Mouse (Mus musculus) T-cell, adult 2 months (primary cell): Measurements from ENCODE around the gene Sspo.

ENCODE experiments used
- DNase-seq: peaks from one replicate; pipeline ENCODE4 v3.0.0; 2022; ENCODE audit warnings: low spot score

Gene Sspo

DNA sequence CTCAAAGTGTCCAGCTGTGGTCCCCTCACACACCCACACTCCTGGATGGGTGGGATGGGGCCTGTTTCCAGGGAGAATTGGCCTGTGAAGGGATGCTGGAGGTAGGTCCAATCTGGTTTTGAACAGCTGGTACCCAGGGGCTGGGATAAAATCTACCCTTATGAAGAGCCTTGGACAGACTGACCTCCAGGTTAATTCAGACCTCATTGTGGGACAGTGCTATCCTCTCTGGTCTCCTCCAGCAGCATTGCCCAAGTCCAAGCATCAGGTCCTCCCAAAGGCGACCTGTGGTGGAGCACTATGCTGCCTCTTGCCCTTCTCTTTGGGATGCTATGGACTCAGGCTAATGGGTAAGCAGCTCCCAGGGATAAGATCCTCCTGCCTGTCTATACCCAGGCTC lies at the start of gene Sspo:
Gene Sspo, plus strand, starts transcription at position 301 of the 400 bp plus-strand sequence.
- DNase-seq, result no peak

DNA sequence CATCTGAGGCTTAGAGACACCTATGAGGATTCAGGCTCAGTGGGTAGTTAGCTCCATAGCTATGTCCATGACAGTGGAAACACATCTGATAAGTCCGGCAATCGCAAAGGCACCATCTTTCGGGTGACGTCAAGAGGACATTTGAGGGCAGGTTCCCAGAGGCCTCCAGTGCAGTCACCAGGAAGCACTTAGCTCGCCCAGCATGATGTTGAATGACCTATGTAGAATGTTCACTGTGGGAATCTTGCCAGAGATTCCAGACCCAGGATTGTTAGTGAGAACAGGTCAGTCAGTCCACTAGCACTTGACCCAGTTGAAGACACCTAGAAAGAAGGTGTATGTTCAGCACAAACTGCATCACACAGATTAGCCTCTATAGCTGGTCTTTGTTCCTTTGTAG lies 48.1 kb upstream of the Sspo start:
- no peak for DNase-seq

- DNase-seq, result no peak
Observed at GRCm38 (mm10) chr6:48404071-48404470, 44.0 kb upstream of the Sspo start.

DNA sequence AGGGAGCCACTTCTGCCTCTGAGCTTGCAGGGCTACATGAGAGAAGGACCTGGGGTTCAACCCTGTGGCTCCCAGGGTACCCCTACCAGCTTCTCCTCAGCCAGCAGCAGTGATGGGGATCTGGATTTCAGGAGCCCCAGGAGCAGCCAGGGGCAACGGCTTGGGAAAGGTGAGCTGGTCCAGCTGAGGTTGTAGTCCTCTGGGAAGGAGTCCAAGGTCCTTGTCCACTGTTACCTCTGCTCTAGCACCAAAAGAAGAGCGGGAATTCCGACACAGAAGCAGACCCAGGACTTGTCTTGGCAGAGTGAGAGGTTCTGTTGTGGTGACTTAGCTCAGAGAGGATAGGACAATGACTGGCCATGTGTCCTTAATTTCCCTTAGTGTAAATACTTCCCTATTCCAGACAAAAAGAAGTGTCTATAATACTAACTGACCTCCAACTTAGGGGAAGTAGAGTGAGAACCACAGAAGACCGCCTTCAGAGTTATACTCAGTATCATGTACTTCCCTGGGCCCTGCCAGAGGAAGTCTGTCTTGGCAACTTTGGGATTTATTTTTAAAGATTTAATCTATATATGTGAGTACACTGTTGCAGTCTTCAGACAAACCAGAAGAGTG lies 38.2 kb upstream of the Sspo start:
- no peak for DNase-seq

- DNase-seq, result no peak
Observed at GRCm38 (mm10) chr6:48410551-48410950, 37.5 kb upstream of the Sspo start.

- DNase-seq, result no peak
Observed at GRCm38 (mm10) chr6:48411193-48412092, 36.6 kb upstream of the Sspo start.

- no peak for DNase-seq
Observed at GRCm38 (mm10) chr6:48412147-48412546, 35.9 kb upstream of the Sspo start.

DNA sequence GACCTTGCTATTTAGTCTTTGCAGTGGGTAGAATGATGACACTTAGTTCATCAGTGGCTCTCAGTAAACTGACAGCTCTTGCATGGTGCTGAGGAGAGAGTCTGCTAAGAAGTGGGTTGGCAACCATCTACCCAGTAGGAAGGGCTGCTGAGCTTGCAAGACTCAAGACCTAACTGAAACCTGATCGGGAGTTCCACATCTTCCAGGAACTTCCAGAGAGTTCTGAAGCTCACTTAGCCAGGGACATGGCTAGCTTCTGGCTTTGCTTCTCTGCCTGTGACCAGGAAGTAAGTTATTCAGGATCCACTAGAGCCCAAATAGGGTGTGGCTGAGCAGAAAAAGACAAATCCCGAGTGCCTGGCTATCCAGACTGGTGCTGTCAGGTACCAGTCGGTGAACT lies 35.4 kb upstream of the Sspo start:
- no peak for DNase-seq

DNA sequence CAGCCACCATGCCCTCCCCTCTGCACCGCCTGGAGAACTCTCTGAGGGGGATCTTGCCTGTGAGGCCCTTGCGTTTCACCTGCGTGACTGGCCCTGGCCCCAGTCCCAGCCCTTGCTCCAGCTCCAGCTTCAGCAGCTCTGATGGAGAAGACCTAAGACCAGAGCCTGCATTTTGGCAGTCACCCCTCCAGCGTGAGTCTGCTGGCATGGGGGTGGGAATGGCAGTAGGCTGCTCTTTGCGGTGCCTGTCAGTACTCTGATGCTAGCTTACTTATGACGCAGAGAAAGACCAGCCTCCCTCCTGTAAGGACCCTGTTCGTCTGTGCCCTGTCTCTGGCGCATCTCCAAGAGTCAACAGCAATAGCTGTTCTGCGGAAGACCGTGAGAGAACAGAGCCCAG lies 34.9 kb upstream of the Sspo start:
- DNase-seq, result no peak

DNA sequence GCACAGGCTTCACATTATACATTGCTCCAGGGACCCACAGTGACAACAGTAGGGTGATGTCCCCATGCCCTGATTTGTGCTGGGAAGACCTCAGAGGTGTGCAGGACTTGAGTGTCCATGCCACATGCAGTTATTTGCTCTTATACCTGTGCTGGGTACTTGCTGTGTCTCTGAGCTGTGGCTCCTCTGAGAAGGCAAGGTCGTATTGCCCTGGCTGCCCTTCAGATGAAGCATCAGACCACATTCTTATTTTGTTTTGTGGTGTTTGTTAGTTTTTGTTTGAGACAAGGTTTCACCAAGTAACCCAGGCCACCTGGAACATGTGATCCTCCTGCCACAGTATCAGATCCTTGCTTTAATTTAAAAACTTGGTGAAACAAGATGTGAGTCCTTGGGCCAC lies 33.1 kb upstream of the Sspo start:
- no peak for DNase-seq

DNA sequence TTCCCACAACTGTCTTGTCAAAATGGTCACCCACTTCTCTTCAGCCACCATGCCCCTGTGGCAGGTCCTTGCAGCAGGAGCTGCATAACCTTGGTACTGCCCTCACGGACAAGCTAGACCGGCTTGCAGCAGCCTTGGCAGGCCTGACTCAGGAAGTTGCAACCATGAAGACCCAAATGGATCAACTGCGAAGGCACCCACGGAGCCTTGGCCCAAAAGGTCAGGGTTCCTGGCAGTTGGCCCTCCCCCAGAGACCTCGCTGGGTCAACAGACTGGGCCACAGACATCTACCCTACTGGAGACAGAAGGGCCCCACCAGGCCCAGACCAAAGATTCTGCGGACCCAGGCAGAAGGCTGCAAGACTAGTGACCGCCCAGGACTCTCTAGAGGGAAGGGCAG lies 32.4 kb upstream of the Sspo start:
- DNase-seq, result no peak

DNA sequence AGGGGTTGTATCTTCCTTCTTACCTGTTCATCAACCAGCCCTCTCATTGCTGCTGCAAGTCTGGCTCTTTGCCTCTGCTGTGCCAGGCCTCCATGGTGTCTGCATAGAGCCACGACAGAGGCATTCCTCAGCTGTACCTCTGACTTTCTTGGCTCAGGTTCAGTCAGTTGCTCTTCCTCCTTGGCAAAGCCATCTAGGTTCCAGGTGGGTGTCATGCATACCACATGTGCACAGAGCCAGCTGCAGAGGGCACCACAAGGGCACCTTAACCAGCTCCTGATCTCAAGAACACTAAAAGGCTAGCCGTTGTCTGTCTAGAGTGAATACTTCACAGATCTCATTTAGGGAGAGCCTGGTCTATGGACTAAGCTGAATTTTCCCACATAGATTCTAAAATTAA lies 31.5 kb upstream of the Sspo start:
- DNase-seq, result no peak

DNA sequence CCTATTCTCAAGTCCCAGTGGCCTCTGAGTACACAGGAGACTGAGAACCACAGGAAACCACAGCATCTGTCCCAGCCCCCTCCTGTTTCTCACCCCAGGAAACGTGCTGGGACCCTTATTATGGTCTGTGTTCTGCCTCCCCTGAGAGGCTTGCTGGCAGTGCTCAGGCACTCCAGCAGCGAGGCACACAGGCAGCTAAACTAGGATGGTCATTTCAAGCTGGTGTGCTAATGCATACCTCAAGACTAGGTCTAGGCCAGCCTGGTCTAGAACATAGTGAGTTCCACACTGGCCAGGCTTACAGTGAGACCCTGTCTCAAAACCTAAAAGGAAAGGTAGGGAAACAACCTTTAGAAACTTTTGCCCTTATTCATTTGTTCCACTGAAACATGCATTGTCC lies 27.4 kb upstream of the Sspo start:
- DNase-seq, result no peak

DNA sequence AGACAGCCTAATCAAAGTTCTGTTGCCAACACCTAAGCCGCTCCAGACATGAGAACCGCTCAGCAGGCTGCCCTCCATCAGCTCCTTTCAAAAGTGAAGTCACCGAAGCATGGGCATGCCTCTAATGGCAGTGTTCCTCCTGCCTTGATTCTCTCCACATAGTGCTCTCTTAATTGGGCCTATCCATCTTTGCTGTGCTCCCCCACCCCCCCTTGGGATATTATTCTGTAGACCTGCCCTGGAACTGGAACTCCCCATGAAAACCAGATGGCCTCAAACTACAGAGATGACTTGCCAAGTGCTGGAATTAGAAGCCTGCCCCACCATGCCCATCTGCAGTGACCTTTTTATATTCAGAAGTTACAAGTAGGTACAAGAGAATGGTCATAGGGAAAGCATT lies 24.7 kb upstream of the Sspo start:
- DNase-seq, result no peak

DNA sequence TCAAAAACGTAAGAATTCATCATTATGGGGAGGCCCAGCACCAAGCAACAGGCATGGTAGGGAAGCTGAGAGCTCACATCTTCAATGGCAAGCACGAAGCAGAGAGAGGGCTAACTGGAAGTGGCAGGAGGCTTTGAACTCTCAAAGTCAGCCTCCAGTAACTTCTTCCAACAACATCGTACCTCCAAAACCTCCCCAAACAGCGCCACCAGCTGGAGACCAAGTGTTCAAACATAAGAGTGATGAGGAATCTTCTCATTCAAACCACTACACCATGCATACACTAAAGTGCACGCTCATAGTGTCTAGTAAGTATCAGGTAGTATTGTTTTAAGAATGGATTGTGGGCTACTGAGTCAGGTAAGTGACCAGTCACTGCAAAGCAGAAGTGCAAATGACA lies 24.0 kb upstream of the Sspo start:
- DNase-seq, result no peak

DNA sequence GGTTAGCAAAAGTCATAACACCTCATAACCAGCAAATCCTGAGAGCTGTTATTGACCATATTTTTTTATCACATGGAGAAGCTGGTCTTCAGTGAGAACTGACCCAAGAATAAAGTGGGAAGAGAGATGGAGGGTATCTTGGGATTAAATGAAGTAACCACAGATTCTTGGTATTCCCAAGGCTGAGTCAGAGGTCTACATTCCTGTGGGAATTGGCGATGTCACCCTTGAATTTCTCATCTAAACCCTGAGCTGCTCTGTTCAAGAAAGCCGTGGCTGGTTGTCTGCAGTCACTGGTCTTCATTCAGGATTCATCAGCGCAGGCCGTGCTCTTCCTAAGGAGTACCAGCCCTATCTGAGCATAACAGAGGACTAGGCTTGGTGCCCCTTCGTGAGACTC lies 21.1 kb upstream of the Sspo start:
- no peak for DNase-seq

- no peak for DNase-seq
Observed at GRCm38 (mm10) chr6:48428769-48429557, 19.1 kb upstream of the Sspo start.

DNA sequence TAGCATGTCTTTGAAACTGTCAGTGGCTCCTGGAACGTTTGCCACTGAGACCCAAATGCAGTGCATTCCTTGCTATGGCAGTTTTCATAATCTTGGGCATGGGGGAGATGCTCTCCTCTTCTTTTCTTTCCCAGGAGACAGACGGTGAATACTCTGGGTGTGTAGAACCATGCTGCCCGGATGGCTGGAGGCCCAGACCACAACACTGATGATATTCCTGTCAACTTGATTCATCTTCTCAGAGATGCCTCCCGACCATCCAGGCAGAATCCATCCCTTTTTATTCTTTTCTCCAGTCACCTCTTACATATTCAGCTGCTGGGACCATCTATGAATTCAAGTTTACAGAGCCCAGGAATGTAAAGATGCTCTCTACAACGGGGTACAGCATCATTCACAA lies 17.3 kb upstream of the Sspo start:
- no peak for DNase-seq

GRCm38 (mm10) chr6:48432893-48433816 lies 14.9 kb upstream of the Sspo start:
- DNase-seq, result no peak

DNA sequence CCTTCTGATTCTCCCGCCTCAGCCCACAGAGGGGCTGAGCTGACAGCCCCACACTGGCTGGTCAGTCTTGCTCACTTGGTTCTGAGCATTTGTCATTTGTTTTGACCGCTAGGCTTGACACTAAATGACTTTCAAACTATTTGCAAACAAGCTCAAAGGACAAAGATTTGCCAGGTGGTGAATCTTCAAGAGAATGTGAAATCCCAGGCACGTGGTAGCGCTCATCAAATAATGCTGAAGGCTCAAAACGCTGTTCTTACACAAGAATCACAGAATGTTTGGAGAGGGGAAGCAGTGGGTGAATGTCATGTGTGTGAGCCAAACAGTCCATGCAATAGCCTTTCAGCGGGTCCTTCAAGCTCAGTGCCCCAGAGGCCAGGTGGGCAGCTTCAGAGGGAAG lies 13.4 kb upstream of the Sspo start:
- DNase-seq, result no peak

DNA sequence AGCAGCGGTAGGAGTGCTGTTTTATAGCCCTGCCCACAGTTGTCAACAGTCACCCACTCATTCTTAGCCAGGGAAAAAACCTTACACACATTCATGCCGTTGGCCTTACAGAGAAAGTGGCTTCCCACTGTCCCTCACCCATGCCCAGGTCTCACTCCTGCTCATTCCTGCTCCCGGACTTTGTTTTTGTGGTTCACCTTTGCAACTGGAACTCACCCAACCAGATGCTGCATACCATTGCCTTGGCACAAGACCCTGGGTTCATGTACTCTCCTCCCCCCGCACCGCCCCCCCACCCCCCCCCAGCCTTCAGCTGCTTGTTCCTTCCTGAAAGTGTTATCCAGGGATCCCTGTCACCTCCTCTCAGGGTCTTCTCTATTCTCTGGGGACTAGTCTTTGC lies 12.9 kb upstream of the Sspo start:
- DNase-seq, result no peak
